Mouse (Mus musculus) stomach, postnatal 0 days (tissue): ENCODE measurements around the gene Pakap.

ENCODE experiments used
- CTCF ChIP-seq: IDR thresholded peaks from 2 replicates; pipeline ENCODE4 v1.5.1; 2016; ENCODE audit warnings: antibody characterized with exemption, low read depth, mild to moderate bottlenecking, moderate library complexity
- EP300 ChIP-seq: optimal IDR thresholded peaks from 2 replicates; pipeline ENCODE3; 2016; ENCODE audit warnings: antibody characterized with exemption

- no peak for TF ChIP-seq EP300
- TF ChIP-seq CTCF, result no peak
Measured at GRCm38 (mm10) chr4:57533686-57534085, 34.3 kb upstream of the Pakap start.
